Mouse (Mus musculus): Measurements from ENCODE around the gene Ubac1. TPM values are rescaled to one million over a fixed set of nuclear protein-coding genes. Genes with fewer than 3 reads are reported as not detected.

Ubac1 gene
- total and polyA plus RNA-seq, 3 experiments = 80.3 to 99.7 (median 90.0) TPM

DNA sequence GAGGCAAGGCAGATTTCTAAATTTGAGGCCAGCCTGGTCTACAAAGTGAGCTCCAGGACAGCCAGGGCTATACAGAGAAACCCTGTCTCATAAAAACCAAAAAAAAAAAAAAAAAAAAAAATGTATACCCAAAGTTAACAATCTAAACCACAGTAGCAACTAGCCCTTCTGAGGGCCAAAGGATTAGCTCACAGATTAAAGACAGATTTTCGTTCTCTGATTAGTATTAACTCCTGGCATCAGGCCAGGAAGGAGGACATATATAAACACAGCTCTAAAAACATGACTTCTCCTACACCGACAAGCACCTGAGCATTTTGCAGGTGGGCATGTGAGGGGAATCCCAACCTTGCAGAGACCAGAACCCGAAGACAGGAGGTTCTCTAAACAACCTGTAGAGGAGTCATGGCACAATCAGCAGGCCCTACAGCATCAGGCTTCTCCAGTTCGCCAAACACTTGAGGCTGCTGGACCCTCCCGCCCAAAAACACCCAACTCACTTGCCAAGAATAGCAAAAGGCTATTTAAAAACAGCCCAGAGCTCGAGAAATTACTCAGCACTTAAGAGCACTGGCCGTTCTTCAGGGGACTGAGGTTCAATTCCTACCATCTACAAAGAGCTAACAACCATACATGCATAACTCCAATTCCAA is 43.8 kb downstream of the Ubac1 start (continued):
- TF ChIP-seq GABPA (IDR thresholded peaks at IDR 0.05; ENCODE audit: insufficient replicate concordance, low read depth, low read length) = no peak
- peak; percentile 68 for TF ChIP-seq JUN (IDR thresholded peaks at IDR 0.05; ENCODE audit: insufficient read depth, low read depth, low read length)
- TF ChIP-seq TBP (conservative IDR thresholded peaks at IDR 0.05; ENCODE audit: low read depth, low read length) = no peak
- peak; percentile 70 for TF ChIP-seq SIN3A (IDR thresholded peaks at IDR 0.05; ENCODE audit: low read length)
- TF ChIP-seq USF2 (conservative IDR thresholded peaks at IDR 0.05; ENCODE audit: low read depth, low read length) = no peak
- peak; percentile 27; the same call in 1 of the 2 replicates for TF ChIP-seq TCF12 (IDR thresholded peaks at IDR 0.05; ENCODE audit: low read depth, low read length)
- TF ChIP-seq CHD1 (IDR thresholded peaks at IDR 0.05; ENCODE audit: low read depth, low read length) = 0 out of 2 replicates have a peak, but pooled peaks have one; percentile 76
- no peak for TF ChIP-seq POLR2A (IDR thresholded peaks at IDR 0.05; ENCODE audit: low read depth, low read length)
- TF ChIP-seq UBTF (IDR thresholded peaks at IDR 0.05; ENCODE audit: low read depth, low read length) = no peak
- TF ChIP-seq SMC3 (IDR thresholded peaks at IDR 0.05; ENCODE audit: low read depth, low read length) = no peak
- TF ChIP-seq E2F4 (IDR thresholded peaks at IDR 0.05; ENCODE audit: insufficient replicate concordance, low read depth, low read length) = no peak
- TF ChIP-seq ELF1 (IDR thresholded peaks at IDR 0.05; ENCODE audit: low read depth, low read length) = peak; percentile 33; the same call in 1 of the 2 replicates
- TF ChIP-seq BHLHE40 (IDR thresholded peaks at IDR 0.05; ENCODE audit: low read depth, low read length) = peak; percentile 76
- TF ChIP-seq ZC3H11A (IDR thresholded peaks at IDR 0.05; ENCODE audit: low read depth, low read length) = no peak
- TF ChIP-seq MAZ (IDR thresholded peaks at IDR 0.05; ENCODE audit: low read depth, low read length) = peak; percentile 48; the same call in 1 of the 2 replicates

DNA sequence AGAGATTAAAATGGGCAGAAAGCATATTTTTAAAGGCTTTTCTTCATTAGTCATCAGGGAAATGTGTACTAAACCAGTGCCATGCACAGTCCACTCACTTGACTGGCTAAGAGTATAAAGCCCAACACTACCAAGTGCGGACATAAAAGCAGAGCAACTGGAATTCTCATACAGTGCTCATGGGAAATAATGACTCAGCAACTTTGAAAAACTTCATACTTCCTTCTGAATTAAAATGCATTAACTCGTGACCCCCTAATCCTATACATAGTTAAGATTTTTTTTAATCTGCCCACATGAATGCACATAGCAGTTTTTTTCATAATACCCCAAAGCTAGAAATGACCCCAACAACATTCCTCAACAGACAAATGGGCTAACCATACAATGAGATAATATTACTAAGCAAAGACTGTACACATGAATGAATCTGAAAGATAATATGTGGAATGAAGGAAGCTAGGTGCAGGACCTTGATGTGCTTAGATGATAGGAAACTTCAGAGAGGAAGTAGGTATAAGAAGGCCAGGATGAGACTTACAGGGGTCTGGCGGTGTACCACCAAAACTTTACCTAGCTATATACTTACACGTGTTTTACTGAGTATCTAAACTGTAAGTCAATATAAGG is 46.3 kb downstream of the Ubac1 start:
- Histone ChIP-seq H3K4me3 (replicated peaks in 1 of 3; ENCODE audit: low read depth in 2 of 3, low read length in 2 of 3, poor library complexity in 1 of 3) (no peak overlapping the region), H3K4me1 (ENCODE audit: control insufficient read depth in 1 of 2, insufficient read depth in 2 of 2) (peaks cover 25 to 75% of the 10 kb centered on the region in 2 experiments), H3K36me3 (replicated peaks in 1 of 2; ENCODE audit: control insufficient read depth in 1 of 2, insufficient read depth in 1 of 2, low read length in 1 of 2) (peaks cover 4 to 35% of the 10 kb centered on the region in 2 experiments), H3K4me2 (ENCODE audit: insufficient read depth, low read depth, poor library complexity, severe bottlenecking) (no peak overlapping the region), H3K27ac (ENCODE audit: insufficient read depth, low read depth) (no peak overlapping the region), H3K9me3 (replicated peaks; ENCODE audit: low read length) (no peaks in the 10 kb centered on the region), H3K9ac (ENCODE audit: insufficient read depth, low read depth) (no peak overlapping the region), H3K27me3 (replicated peaks) (no peaks in the 10 kb centered on the region), H3K79me2 (replicated peaks; ENCODE audit: control insufficient read depth, extremely low read depth, insufficient read depth, poor library complexity, severe bottlenecking) (peaks cover 34% of the 10 kb centered on the region)
- dilution Hi-C loops (cut with MboI; ENCODE audit: extremely low pct_ligation_motif_present, extremely low pct_unique_long_range_greater_than_20kb, low sequenced_read_pairs) = no loop called here
- DNase-seq (ENCODE audit: extremely low read depth) = no peak
- TF ChIP-seq MAFK (IDR thresholded peaks at IDR 0.05; ENCODE audit: insufficient replicate concordance, low read length) = peak; percentile 73; the same call in 1 of the 2 replicates
- TF ChIP-seq NRF1 (IDR thresholded peaks at IDR 0.05; ENCODE audit: low read depth, low read length) = no peak
- in situ Hi-C loops (cut with MboI; ENCODE audit: low pct_ligation_motif_present, low pct_unique_long_range_greater_than_20kb, low sequenced_read_pairs) = no loop called here

Measured in CH12.LX (cell line).